Mouse (Mus musculus) left cerebral cortex, postnatal 14 days (tissue): ENCODE measurements around the gene Micall1. TPM values are rescaled to one million over a fixed set of nuclear protein-coding genes. Genes with fewer than 3 reads are reported as not detected.

ENCODE experiments used
- DNase-seq, 2 experiments: peaks; one replicate each; pipeline ENCODE4 v3.0.0; 2021 to 2022; ENCODE audit warnings: low spot score in 2 of 2, mixed read lengths in 1 of 2
- intact Hi-C: fragments of 180-260 bp; cut with DNase I; formaldehyde crosslinking; loops from one replicate; pipeline ENCODE4 v1.15.1; 2025
- total RNA-seq, 2 experiments: library from RNA; stranded (reverse); gene quantifications; 2 replicates each; pipeline ENCODE4 v1.2.3; 2021

The Micall1 gene
- total RNA-seq, 2 experiments from 2014 or later: 22.1 to 27.8 TPM

DNA sequence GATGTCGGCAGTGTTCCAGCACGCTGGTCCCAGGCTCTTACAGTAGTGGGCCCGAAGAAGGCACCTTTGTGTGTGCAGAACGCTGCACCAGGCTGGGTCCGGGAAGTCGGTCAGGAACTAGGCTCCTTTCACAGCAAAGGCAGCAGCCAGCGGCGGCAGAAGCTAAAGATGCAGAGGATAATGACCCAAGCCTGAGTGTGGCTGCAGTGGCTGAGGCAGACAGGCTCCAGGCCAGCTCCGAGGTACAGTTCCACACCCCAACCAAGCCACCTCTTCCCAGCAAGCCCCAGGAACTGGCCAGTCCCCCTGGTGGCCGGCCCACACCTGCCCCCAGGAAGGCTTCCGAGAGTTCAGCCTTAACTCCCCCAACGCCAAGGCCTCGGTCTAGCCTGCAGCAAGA, 13.8 kb downstream of the Micall1 start:
- DNase-seq: no peak
- intact Hi-C loops: no loop called here

DNA sequence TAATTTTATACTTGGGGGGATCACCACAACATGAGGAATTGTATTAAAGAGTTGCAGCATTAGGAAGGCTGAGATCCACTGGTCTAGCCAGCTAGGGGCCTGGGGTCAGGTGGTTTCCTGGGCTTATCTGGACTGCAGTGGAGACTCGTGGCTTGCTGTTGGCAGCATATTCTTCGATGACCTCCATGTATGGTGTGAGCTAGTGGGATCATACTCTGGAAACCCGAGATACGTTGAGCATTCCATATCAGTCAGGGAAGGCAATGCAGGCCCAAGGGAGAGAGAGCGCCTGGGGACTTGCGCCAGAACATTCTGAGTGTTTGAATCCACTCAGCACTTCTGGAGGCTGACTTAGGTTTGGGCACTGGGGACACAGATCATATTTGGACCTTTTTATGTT, 15.1 kb downstream of the Micall1 start:
- DNase-seq: no peak
- intact Hi-C loops: no loop called here

DNA sequence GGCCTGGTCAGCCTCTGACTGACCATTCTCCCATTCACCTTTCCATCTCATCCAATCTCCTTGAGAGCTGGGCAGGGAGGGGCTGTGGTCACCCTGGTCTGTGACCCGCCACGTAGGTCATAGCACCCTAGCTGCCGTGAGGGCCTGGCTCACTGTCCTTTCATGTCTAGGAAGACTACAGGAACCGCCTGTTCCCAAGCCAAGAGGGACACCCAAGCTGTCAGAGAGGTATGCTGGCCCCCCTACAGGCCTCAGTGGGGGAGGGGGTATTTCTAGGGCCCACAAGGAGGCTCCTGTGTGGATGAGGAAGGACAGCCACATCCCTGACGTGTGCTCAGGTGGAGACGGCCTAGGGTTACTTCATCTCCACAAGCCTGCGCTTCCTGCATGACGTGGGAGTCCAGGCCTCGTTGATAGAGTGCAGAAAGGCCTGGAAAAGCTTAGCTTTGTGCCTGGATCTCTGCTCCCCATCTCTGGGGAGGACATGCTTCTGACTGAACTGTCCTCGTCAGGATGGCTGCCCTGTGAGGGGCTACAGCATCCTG, 15.7 kb downstream of the Micall1 start:
- no peak for DNase-seq
- intact Hi-C loops: no loop called here

DNA sequence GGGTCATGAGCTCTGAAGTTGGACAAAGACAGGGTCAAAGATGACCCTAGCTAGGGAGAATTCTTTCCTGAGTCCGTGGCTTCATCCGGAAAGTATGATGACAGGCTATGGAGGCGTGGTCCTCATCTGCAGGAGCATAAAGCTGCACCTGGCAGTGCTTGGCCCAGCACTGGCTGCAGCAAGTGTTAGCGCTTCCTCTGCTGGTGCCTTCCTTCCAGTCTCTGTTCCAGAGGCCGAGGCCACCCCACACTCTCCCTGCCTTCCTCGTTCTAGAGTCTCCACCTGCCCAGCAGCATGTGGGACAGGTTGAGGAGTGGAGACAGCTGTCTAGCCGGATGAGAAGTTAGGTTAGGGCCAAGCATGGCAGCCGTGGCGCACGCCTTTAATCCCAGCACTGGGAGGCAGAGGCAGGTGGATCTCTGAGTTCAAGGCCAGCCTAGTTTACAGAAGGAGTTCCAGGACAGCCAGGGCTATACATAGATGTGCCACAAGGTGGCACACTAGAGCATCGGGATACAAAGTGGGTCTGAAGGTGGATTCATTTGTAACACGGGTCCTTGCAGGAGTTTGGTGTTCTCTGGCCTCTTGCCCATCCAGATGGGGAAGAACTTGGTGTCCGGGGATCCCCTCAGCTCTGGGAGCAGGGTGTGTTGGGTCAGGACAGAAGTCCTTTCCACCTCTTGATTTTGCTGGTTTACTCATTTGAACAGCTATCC, 17.7 kb downstream of the Micall1 start:
- peak; percentile 52 for DNase-seq
- intact Hi-C loops: no loop called here

DNA sequence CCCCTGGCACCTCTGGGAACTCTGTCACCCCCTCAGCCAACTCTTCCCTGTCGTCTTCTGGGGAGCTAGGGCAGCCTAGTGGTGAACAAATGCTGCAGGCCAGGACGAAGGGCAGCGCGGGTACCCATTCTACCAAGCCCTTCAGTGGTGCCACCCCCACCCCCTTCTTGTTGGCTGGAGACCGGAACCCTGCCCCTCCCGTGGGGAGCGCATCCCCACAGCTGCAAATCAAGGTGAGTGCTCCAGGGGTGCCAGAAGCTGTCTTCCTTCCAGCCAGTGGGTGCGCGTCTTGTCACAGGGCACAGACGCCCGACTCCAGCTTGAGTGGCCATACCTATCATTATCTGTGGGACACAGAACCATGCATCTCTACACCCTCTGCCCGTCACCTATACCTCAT, 18.4 kb downstream of the Micall1 start:
- intact Hi-C loops: no loop called here
- no peak for DNase-seq

GRCm38 (mm10) chr15:79128208-79128607, 19.5 kb downstream of the Micall1 start:
- intact Hi-C loops: no loop called here
- no peak for DNase-seq

- no peak for DNase-seq
- intact Hi-C loops: no loop called here
Observed at GRCm38 (mm10) chr15:79129311-79129710, 20.6 kb downstream of the Micall1 start.

GRCm38 (mm10) chr15:79130782-79131181, 22.1 kb downstream of the Micall1 start:
- DNase-seq: no peak
- intact Hi-C loops: no loop called here

- DNase-seq: peak; percentile 28 to 49
- intact Hi-C loops: no loop called here
Observed at GRCm38 (mm10) chr15:79131442-79131841, 22.7 kb downstream of the Micall1 start.

GRCm38 (mm10) chr15:79133191-79133661, 24.5 kb downstream of the Micall1 start:
- no peak for DNase-seq
- intact Hi-C loops: no loop called here

DNA sequence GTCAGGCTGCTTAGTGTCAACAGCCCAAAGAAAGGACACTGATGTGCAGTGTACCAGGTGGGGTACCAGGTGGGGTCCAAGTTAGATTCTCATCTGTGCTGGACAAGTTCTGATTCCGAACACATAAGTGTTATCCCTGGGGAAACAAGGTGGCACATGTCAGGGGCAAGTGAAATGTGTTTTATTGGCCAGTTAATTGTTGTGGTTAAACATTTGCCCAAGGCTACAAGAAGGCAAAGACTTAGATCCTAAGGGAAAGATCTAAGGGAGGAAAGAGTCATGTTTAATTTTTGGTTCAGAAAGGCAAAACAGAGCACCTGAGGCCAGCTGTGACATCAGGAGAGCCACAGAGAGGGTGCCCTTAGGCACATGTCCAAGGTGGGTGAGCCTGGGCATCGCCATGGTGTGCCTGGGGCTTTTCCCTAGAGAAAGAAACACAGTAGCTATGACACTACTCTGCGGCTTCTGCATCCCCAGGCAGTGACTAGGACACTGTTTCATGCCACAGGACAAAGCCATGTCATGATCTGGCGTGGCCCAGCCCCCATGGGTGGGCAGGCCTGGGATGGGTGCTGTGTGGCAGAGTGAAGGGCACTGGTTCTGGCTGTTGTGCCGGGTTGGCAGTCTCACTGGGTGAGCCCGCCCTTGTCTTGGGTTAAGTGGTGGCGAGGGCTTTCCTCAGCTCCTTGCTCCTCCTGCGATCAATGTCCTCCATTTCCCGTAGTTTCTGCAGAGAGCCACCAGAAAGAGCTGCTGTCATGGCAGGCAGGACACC, 26.0 kb downstream of the Micall1 start:
- intact Hi-C loops: no loop called here
- DNase-seq: no peak

DNA sequence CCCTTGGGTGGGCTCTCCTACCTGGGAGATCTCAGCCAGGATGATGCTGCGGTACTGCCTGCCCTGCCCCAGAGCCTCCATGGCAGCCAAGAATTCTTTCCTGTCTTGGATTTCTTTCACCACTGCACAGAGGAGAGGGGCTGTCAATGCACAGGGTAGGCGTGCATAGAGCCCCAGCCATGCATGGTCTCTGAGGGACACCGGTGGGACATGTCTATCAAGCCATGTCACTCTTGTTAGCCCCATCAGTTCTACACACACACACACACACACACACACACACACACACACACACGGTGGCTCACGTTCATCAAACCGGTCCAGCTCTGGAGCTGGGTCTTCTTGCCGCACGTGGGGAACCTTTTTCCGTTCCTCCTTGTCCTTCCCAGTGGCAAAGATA, 26.6 kb downstream of the Micall1 start:
- no peak for DNase-seq
- intact Hi-C loops: no loop called here

GRCm38 (mm10) chr15:79135783-79136575, 27.3 kb downstream of the Micall1 start:
- no peak for DNase-seq
- intact Hi-C loops: no loop called here

DNA sequence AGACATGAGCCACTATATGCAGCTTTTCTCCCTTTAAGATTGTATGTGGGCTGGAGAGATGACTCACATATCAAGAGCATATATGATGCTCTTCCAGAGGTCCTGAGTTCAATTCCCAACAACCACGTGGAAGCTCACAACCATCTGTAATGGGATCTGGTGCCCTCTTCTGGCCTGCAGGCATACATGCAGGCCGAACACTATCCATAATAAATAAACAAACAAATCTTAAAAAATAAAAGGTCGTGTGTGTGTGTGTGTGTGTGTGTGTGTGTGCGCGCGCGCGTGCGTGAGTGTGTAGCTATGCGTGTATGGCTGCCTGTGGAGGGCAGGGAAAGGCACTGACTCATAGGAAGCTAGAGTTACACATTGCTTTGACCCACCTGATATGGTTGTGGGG, 30.9 kb downstream of the Micall1 start:
- DNase-seq: no peak
- intact Hi-C loops: loop anchor here (10.0 kb wide), 1 partner anchor 45 kb away; no protein-coding TSS in a partner anchor

- intact Hi-C loops: loop anchor here (10.0 kb wide), 1 partner anchor 46 kb away; no protein-coding TSS in a partner anchor
- peak; percentile 94 to 97 for DNase-seq
Observed at GRCm38 (mm10) chr15:79140866-79141565, 32.3 kb downstream of the Micall1 start, which contains the start of the genes Polr2f and 1700088E04Rik. Polr2f (plus strand) TSS chr15:79141009. 1700088E04Rik (minus strand) TSS chr15:79141253.

- intact Hi-C loops: loop anchor here (10.0 kb wide), 1 partner anchor 47 kb away; no protein-coding TSS in a partner anchor
- no peak for DNase-seq
Observed at GRCm38 (mm10) chr15:79141566-79141917, 32.8 kb downstream of the Micall1 start.

- DNase-seq: no peak
- intact Hi-C loops: loop anchor here (10.0 kb wide), 1 partner anchor 49 kb away; no protein-coding TSS in a partner anchor
Observed at GRCm38 (mm10) chr15:79143316-79143715, 34.6 kb downstream of the Micall1 start.

DNA sequence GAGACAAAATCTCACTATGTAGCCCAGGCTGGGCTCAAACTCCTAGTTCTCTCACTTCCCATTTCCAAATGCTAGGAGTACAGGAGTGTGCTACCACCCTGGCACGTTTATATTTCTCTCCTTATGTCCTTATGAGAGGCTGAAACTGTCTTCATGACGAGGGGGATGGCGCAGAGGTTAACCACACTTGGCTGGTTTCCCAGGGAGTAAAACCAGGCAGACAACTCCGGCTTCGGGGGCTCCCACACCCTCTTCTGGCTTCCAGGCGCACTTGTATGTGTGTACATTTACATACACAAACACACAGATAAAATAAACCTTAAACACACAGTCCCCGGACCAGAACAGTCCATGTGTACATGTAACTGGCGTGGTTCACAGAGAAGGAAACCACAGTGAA, 35.3 kb downstream of the Micall1 start:
- intact Hi-C loops: loop anchor here (10.0 kb wide), 1 partner anchor 49 kb away; no protein-coding TSS in a partner anchor

DNA sequence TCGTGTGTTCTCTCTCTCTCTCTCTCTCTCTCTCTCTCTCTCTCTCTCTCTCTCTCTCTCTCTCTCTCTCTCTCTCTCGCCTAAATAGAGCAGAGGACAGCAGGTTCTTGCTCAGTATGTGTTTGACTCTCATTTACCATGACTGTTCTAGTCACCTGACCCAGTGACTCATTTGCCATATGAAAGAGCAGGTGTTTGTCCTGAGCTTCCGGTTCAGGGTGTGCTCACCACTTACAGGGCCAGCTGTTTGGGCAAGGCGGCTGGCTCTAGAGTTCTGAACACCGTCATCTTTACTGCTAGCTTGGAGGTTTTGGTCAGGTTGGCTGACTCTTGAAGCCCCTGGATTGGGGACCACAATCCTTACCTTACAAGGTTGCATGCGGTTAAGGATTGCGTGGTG, 36.8 kb downstream of the Micall1 start:
- intact Hi-C loops: loop anchor here (10.0 kb wide), 1 partner anchor 51 kb away; no protein-coding TSS in a partner anchor
- DNase-seq: no peak

More for the DNA sequence above, 35.3 kb downstream of the Micall1 start:
- DNase-seq: no peak
